Mouse (Mus musculus) bone marrow macrophage, adult 2 months (primary cell): Measurements from ENCODE around the gene Gcdh.
A peak's percentile ranks its signal among the peaks of the same experiment; 100 is the strongest.

Source experiments
- CTCF ChIP-seq: IDR thresholded peaks from 2 replicates; pipeline ENCODE4 v1.5.1; 2012; ENCODE audit warnings: low read depth, mild to moderate bottlenecking, low read length, moderate library complexity
- POLR2A ChIP-seq: IDR thresholded peaks from 2 replicates; pipeline ENCODE4 v1.6.1; 2012; ENCODE audit warnings: mild to moderate bottlenecking, low read depth, low read length, borderline replicate concordance

DNA sequence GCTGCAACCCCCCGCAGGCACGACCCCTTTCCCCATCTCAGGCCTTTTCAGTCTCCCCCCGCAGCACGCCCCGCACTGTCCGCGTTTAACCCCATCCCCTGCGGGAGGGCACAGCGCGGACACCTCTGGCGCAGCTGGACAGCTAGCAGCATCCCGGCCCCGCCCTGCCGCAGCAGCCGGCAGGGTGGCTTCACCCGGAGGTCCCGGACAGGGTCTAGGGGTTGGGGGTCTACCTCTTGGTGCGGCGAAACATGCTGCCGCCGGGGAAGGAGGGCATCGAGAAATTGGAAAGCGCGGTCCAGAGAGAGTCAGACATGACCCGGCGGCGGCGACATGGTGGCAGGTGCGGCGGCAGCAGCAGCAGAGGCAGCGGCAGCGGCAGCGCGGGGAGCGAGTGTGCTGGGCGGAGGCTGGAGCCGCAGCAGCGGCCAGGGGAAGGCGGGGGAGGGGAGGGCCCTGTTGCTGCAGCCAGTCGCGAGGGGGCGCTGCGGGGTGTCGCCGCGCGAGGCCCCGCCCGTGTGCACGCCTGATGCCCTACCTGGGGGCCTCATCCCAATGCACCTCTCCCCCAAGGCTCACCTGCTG, 43.3 kb upstream of the Gcdh start, which contains the start of gene Mast1:
- TF ChIP-seq POLR2A (no peak), CTCF (peak; percentile 56)
